Mouse (Mus musculus): ENCODE data around the gene Bmper.

- TF ChIP-seq CTCF (IDR thresholded peaks at IDR 0.05; ENCODE audit: low read depth, low read length) (peak; percentile 88), GATA1 (IDR thresholded peaks at IDR 0.05; ENCODE audit: borderline replicate concordance, low read length) (no peak), TAL1 (conservative IDR thresholded peaks at IDR 0.05; ENCODE audit: low read depth, low read length) (no peak), POLR2AphosphoS5 (IDR thresholded peaks at IDR 0.05; ENCODE audit: insufficient replicate concordance, low read depth, low read length) (no peak), GATA2 (IDR thresholded peaks at IDR 0.05; ENCODE audit: borderline replicate concordance, low read depth, low read length) (no peak)
These were observed 27.1 kb downstream of the Bmper start for GRCm38 (mm10) chr9:23250026-23250425.
